Mouse (Mus musculus): ENCODE data around the gene Scnn1a. TPM values are rescaled to one million over a fixed set of nuclear protein-coding genes. Genes with fewer than 3 reads are reported as not detected.

Scnn1a gene
- polyA plus RNA-seq, 1 experiment from 2014 or later: 0.67 TPM

- WGBS: under 1% methylated on average over 39 of the region's 39 CpGs
- Histone ChIP-seq H3K4me3 (ENCODE audit: low read depth, low read length) (peak overlapping the region; percentile 36), H3K9ac (replicated peaks; ENCODE audit: low read depth, low read length) (peak overlapping the region; percentile 50), H3K4me2 (ENCODE audit: low read depth, low read length) (peak overlapping the region; percentile 56), H3K9me3 (ENCODE audit: control insufficient read depth, low read length) (no peaks in the 10 kb centered on the region), H3K36me3 (ENCODE audit: control insufficient read depth, insufficient read depth, low read length) (no peaks in the 10 kb centered on the region), H3K27me3 (ENCODE audit: control insufficient read depth, insufficient read depth, low read length) (no peaks in the 10 kb centered on the region), H3K4me1 (ENCODE audit: control insufficient read depth, insufficient read depth, low read length) (no peaks in the 10 kb centered on the region), H3K27ac (ENCODE audit: low read depth, low read length) (no peak overlapping the region)
- ATAC-seq (ENCODE audit: low read depth): peak; percentile 87
These were observed 10.3 kb downstream of the Scnn1a start for GRCm38 (mm10) chr6:125330626-125331326.

DNA sequence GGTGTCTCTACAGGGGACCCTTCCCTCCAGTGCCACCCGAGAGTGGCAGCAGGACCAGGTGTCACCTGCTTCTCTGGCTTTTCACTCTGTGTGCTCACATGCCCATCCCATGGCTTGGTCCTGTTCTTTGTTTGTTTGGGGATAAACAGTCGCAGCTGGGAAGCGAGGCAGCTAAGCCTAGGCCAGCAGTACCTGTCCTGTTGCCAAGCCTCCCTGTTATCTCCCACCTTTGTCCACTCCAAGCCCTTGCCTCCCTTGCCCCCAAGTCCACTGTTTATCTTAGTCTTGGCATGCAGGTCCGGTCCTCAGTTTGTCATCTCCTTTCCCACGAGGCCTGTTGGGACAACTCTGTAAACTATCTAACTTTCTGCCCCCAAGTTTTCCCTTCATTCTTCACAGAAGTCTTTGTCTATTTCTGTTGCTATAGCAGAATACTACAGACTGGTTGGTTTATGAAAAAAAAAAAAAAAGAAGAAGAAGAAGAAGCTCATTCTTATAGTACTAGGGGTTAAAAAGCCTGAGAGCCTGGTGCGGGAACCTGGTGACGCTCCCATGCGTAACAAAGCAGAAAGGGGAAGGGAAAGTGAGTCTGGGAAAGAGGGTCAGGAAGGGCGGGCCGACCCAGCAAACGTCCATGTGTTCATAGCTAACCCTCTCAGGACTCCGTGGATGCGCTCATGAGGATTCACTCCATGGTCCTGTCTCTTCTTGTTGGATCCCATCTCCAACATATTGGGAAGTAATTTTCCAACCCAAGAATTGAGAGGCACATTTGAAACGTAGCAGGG, 12.8 kb downstream of the Scnn1a start:
- Histone ChIP-seq H3K9ac (replicated peaks; ENCODE audit: low read depth, low read length) (no peak overlapping the region), H3K4me2 (ENCODE audit: low read depth, low read length) (no peak overlapping the region), H3K27me3 (ENCODE audit: control insufficient read depth, insufficient read depth, low read length) (no peaks in the 10 kb centered on the region), H3K27ac (ENCODE audit: low read depth, low read length) (no peak overlapping the region), H3K4me3 (ENCODE audit: low read depth, low read length) (no peak overlapping the region), H3K36me3 (ENCODE audit: control insufficient read depth, insufficient read depth, low read length) (no peaks in the 10 kb centered on the region), H3K4me1 (ENCODE audit: control insufficient read depth, insufficient read depth, low read length) (no peaks in the 10 kb centered on the region), H3K9me3 (ENCODE audit: control insufficient read depth, low read length) (no peaks in the 10 kb centered on the region)
- 80% methylated on average over 14 of the region's 14 CpGs for WGBS
- ATAC-seq (ENCODE audit: low read depth): no peak

DNA sequence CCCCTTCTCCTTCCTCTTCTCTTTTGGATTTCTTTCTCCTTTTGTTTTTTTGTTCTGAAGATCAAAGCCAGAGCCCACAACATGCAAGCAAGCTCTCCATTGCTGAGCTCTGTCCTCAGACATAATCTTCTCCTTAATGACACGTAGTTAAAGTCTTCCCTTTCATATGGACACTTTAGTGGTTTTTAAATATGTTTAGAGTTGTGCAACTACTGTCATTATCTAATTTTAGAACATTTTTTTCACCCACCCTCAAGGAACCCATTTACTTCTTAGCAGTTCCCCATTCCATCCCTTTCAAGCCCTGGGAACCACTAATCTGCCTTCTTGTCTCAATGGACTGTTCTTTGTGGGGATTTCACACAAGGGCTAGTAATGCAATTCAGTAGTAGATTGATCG, 13.9 kb downstream of the Scnn1a start:
- no peaks in the 10 kb centered on the region for H3K27me3 ChIP-seq (ENCODE audit: control insufficient read depth, insufficient read depth, low read length)
- no peaks in the 10 kb centered on the region for H3K36me3 ChIP-seq (ENCODE audit: control insufficient read depth, insufficient read depth, low read length)
- no peak overlapping the region for H3K9ac ChIP-seq (replicated peaks; ENCODE audit: low read depth, low read length)
- 49% methylated on average over 2 of the region's 2 CpGs for WGBS
- ATAC-seq (ENCODE audit: low read depth): no peak
- H3K4me2 ChIP-seq (ENCODE audit: low read depth, low read length): no peak overlapping the region
- H3K27ac ChIP-seq (ENCODE audit: low read depth, low read length): no peak overlapping the region
- H3K4me3 ChIP-seq (ENCODE audit: low read depth, low read length): no peak overlapping the region
- no peaks in the 10 kb centered on the region for H3K9me3 ChIP-seq (ENCODE audit: control insufficient read depth, low read length)
- H3K4me1 ChIP-seq (ENCODE audit: control insufficient read depth, insufficient read depth, low read length): no peaks in the 10 kb centered on the region

DNA sequence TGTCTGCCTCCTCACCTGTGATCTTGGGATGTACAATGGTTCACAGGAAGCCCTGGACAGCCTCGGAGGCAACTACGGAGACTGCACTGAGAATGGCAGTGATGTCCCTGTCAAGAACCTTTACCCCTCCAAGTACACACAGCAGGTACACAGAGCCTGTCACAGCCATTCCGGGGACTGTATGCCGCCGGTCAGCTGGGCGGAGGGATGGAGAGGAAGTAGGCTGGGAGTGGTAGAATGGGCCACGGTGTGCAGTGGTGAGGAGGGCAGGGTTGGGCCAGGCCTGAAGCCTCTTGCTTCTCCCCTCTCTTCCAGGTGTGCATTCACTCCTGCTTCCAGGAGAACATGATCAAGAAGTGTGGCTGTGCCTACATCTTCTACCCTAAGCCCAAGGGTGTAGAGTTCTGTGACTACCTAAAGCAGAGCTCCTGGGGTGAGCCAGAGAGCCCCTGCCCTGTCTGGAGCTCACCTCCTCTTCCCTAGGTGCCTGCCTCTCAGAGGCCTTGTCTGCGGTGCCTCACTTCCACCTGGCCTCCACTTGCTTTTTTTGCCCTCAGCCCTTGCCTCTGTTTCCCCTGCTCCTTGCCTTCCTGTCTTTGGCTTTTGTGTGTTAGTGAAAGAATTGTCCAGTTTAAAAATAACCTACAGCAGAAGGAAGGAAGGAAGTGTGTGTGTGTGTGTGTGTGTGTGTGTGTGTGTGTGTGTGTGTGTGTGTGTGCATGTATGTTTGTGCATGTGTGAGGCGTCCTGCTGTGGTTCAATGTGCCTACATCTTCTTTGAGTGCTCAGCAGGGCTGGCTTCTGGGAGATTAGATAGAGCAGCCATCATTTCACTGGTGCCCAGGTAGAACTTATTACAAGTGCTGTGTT, 18.6 kb downstream of the Scnn1a start:
- whole genome bisulfite sequencing: 79% methylated on average over 9 of the region's 9 CpGs
- no peak overlapping the region for H3K27ac ChIP-seq (ENCODE audit: low read depth, low read length)
- no peaks in the 10 kb centered on the region for H3K9me3 ChIP-seq (ENCODE audit: control insufficient read depth, low read length)
- H3K9ac ChIP-seq (replicated peaks; ENCODE audit: low read depth, low read length): no peak overlapping the region
- ATAC-seq (ENCODE audit: low read depth): no peak
- no peaks in the 10 kb centered on the region for H3K36me3 ChIP-seq (ENCODE audit: control insufficient read depth, insufficient read depth, low read length)
- H3K4me3 ChIP-seq (ENCODE audit: low read depth, low read length): no peak overlapping the region
- H3K4me2 ChIP-seq (ENCODE audit: low read depth, low read length): no peak overlapping the region
- no peaks in the 10 kb centered on the region for H3K4me1 ChIP-seq (ENCODE audit: control insufficient read depth, insufficient read depth, low read length)
- no peaks in the 10 kb centered on the region for H3K27me3 ChIP-seq (ENCODE audit: control insufficient read depth, insufficient read depth, low read length)

DNA sequence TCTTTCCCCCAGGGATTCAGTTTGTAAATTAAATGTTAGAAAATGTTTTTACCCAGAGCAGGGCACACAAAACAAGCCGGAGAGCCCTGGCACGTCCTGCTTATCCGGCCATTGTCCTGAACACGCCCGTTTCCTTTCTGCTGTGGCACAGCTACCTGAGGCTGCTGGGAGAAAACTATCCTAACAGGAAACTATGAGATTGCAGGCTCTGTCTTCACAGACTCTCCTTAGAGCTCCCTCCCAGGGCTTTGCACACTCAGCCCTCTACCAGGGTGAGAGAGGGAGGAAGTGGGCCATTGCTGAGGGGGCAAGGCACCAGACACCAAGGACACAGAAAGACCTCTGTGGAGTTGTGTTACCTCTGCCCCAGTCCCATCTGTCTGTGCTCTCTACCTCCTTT, 19.8 kb downstream of the Scnn1a start:
- no peak overlapping the region for H3K4me2 ChIP-seq (ENCODE audit: low read depth, low read length)
- no peaks in the 10 kb centered on the region for H3K9me3 ChIP-seq (ENCODE audit: control insufficient read depth, low read length)
- H3K36me3 ChIP-seq (ENCODE audit: control insufficient read depth, insufficient read depth, low read length): no peaks in the 10 kb centered on the region
- no peak overlapping the region for H3K9ac ChIP-seq (replicated peaks; ENCODE audit: low read depth, low read length)
- H3K27ac ChIP-seq (ENCODE audit: low read depth, low read length): no peak overlapping the region
- 83% methylated on average over 5 of the region's 5 CpGs for WGBS
- no peaks in the 10 kb centered on the region for H3K27me3 ChIP-seq (ENCODE audit: control insufficient read depth, insufficient read depth, low read length)
- no peaks in the 10 kb centered on the region for H3K4me1 ChIP-seq (ENCODE audit: control insufficient read depth, insufficient read depth, low read length)
- no peak for ATAC-seq (ENCODE audit: low read depth)
- H3K4me3 ChIP-seq (ENCODE audit: low read depth, low read length): no peak overlapping the region

DNA sequence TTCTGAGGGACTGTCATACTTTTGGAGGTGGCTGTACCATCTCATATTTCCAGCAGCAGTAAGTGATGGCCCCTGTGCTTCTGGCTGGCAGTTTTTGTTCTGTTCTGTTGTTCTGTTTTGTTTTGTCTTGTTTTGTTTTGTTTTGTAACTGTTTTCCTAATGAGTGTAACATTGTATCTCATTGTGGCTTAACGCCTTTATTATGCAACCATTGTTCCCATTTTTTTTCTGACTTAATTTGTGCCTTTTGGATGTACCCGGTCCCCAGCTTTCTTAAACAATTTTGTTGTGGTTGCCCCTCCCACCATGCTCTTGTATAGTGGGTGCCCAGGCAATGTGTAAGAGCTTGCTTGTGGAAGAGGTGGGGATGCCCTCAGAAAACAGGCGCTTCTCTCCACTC, 21.7 kb downstream of the Scnn1a start:
- 48% methylated on average over 3 of the region's 3 CpGs for WGBS

GRCm38 (mm10) chr6:125344084-125344483, 23.6 kb downstream of the Scnn1a start:
- Histone ChIP-seq H3K4me2 (ENCODE audit: low read depth, low read length) (no peak overlapping the region), H3K27me3 (ENCODE audit: control insufficient read depth, insufficient read depth, low read length) (no peaks in the 10 kb centered on the region), H3K36me3 (ENCODE audit: control insufficient read depth, insufficient read depth, low read length) (no peaks in the 10 kb centered on the region), H3K4me3 (ENCODE audit: low read depth, low read length) (no peak overlapping the region), H3K27ac (ENCODE audit: low read depth, low read length) (no peak overlapping the region), H3K9ac (replicated peaks; ENCODE audit: low read depth, low read length) (no peak overlapping the region), H3K9me3 (ENCODE audit: control insufficient read depth, low read length) (no peaks in the 10 kb centered on the region), H3K4me1 (ENCODE audit: control insufficient read depth, insufficient read depth, low read length) (peaks cover 4% of the 10 kb centered on the region; the same call in 1 of the 2 replicates)
- WGBS: 48% methylated on average over 8 of the region's 8 CpGs
- ATAC-seq (ENCODE audit: low read depth): no peak

More for the DNA sequence above, 21.7 kb downstream of the Scnn1a start:
- Histone ChIP-seq H3K4me1 (ENCODE audit: control insufficient read depth, insufficient read depth, low read length) (no peaks in the 10 kb centered on the region), H3K9me3 (ENCODE audit: control insufficient read depth, low read length) (no peaks in the 10 kb centered on the region), H3K27me3 (ENCODE audit: control insufficient read depth, insufficient read depth, low read length) (no peaks in the 10 kb centered on the region), H3K27ac (ENCODE audit: low read depth, low read length) (no peak overlapping the region), H3K4me2 (ENCODE audit: low read depth, low read length) (no peak overlapping the region), H3K36me3 (ENCODE audit: control insufficient read depth, insufficient read depth, low read length) (no peaks in the 10 kb centered on the region), H3K9ac (replicated peaks; ENCODE audit: low read depth, low read length) (no peak overlapping the region), H3K4me3 (ENCODE audit: low read depth, low read length) (no peak overlapping the region)
- ATAC-seq (ENCODE audit: low read depth): no peak

DNA sequence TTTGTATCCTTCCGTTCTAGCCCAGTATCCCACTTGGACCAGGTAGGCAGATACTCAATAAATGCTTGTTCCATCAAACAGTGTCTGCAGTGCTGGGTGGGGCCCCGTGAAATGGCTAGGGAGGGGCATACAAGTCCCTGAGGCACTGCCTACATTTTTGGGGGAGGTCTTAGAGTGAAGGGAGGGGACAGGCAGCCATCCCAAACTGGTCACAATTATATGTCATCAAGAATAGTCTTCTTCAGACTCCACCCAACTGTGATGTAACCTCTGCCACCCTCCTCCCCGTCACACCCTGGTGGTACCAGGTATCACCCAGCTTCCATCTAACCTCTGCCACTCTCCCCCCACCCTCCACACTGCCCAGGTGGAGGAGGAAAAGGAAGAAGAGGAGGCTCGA, 24.4 kb downstream of the Scnn1a start:
- Histone ChIP-seq H3K36me3 (ENCODE audit: control insufficient read depth, insufficient read depth, low read length) (no peaks in the 10 kb centered on the region), H3K4me3 (ENCODE audit: low read depth, low read length) (no peak overlapping the region), H3K27ac (ENCODE audit: low read depth, low read length) (no peak overlapping the region), H3K4me2 (ENCODE audit: low read depth, low read length) (no peak overlapping the region), H3K27me3 (ENCODE audit: control insufficient read depth, insufficient read depth, low read length) (no peaks in the 10 kb centered on the region; the same call in 1 of the 2 replicates), H3K4me1 (ENCODE audit: control insufficient read depth, insufficient read depth, low read length) (peaks cover 8% of the 10 kb centered on the region; the same call in 1 of the 2 replicates), H3K9ac (replicated peaks; ENCODE audit: low read depth, low read length) (no peak overlapping the region), H3K9me3 (ENCODE audit: control insufficient read depth, low read length) (no peaks in the 10 kb centered on the region)
- WGBS: 73% methylated on average over 4 of the region's 4 CpGs
- ATAC-seq (ENCODE audit: low read depth): no peak
